Mouse (Mus musculus) embryonic facial prominence, embryonic 14.5 days (tissue): Measurements from ENCODE around the gene Sh3tc1. TPM values are rescaled to one million over a fixed set of nuclear protein-coding genes. Genes with fewer than 3 reads are reported as not detected.

Experiments
- ATAC-seq: fragments of 200-750 bp; cut with Nextera tagmentation; 2 replicates; pipeline ENCODE4 v1.8.0; 2017; ENCODE audit warnings: low read depth, moderate number of reproducible peaks, moderate TSS enrichment
- DNase-seq: peaks from one replicate; pipeline ENCODE4 v3.0.0-alpha.2; 2015; ENCODE audit warnings: low spot score
- H3K27ac ChIP-seq: fragments of 300-500 bp; sonication (generic); replicated peaks from 2 replicates; pipeline ENCODE4 v1.5.1; 2014; ENCODE audit warnings: low read depth, mild to moderate bottlenecking, low read length, moderate library complexity
- H3K27me3 ChIP-seq: fragments of 300-500 bp; sonication (generic); replicated peaks from 2 replicates; pipeline ENCODE4 v1.6.1; 2014; ENCODE audit warnings: low read length; ENCODE audit not compliant: control insufficient read depth, insufficient read depth
- H3K36me3 ChIP-seq: fragments of 300-500 bp; sonication (generic); 2 replicates; pipeline ENCODE4 v1.6.1; 2014; ENCODE audit warnings: low read length, mixed read lengths; ENCODE audit not compliant: control insufficient read depth, insufficient read depth
- H3K4me1 ChIP-seq: fragments of 300-500 bp; sonication (generic); 2 replicates; pipeline ENCODE4 v1.6.1; 2014; ENCODE audit warnings: antibody characterized with exemption, low read length; ENCODE audit not compliant: control insufficient read depth, insufficient read depth
- H3K4me2 ChIP-seq: fragments of 300-500 bp; sonication (generic); 2 replicates; pipeline ENCODE4 v1.6.1; 2014; ENCODE audit warnings: low read depth, mild to moderate bottlenecking, low read length, moderate library complexity, mixed read lengths
- H3K4me3 ChIP-seq: fragments of 300-500 bp; sonication (generic); 2 replicates; pipeline ENCODE4 v1.5.1; 2014; ENCODE audit warnings: low read depth, mild to moderate bottlenecking, low read length
- H3K9ac ChIP-seq: fragments of 300-500 bp; sonication (generic); 2 replicates; pipeline ENCODE4 v1.6.1; 2014; ENCODE audit warnings: low read depth, mild to moderate bottlenecking, low read length, moderate library complexity, mixed read lengths
- H3K9me3 ChIP-seq: fragments of 300-500 bp; sonication (generic); 2 replicates; pipeline ENCODE4 v1.6.1; 2016; ENCODE audit warnings: low read length; ENCODE audit not compliant: control insufficient read depth
- WGBS: fragments of 180-500 bp; shearing (Covaris S2); extraction: QIAGEN DNeasy Blood & Tissue Kit; methylation state at CpG from one replicate; pipeline ENCODE4 v1.1.7; 2014; 5-methylcytosine and 5-hydroxymethylcytosine counted together
- polyA plus RNA-seq: library from polyadenylated mRNA; unstranded; fragments of >200 nt; fragmentation: Nextera tagmentation; extraction: Ambion mirVana; gene quantifications from 2 replicates; pipeline ENCODE4 v1.2.1, GENCODE M21; 2014

Gene Sh3tc1
- polyA plus RNA-seq, 1 experiment from 2014 or later, result 5.1 TPM

DNA sequence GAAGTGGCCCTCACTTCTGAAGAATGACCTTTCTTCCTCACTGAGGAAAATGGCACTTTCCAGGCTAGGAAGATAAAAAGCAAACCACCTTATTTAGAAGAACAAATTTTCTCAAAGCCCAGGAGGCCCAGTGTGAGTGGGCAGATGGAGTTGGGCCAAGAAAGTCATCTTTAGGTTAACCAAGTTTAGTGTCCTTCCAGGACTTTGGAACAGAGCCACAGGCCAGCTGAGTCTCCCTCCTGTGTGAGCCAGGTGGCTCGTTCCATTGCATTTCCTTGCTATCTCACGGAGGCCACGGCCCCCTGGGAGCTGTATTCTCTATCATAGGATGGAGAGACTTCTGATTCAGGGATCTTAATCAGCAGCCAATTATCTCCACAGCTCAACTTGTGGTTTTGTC lies 28.9 kb downstream of the Sh3tc1 start:
- no peak overlapping the region for H3K4me3 ChIP-seq
- no peaks in the 10 kb centered on the region for H3K9me3 ChIP-seq
- ATAC-seq (no peak), DNase-seq (no peak)
- H3K27ac ChIP-seq, result no peak overlapping the region
- WGBS, result 48% methylated on average over 3 of the region's 3 CpGs
- no peak overlapping the region for H3K9ac ChIP-seq
- H3K4me1 ChIP-seq, result no peaks in the 10 kb centered on the region
- no peaks in the 10 kb centered on the region for H3K27me3 ChIP-seq
- H3K36me3 ChIP-seq, result no peaks in the 10 kb centered on the region
- no peak overlapping the region for H3K4me2 ChIP-seq

DNA sequence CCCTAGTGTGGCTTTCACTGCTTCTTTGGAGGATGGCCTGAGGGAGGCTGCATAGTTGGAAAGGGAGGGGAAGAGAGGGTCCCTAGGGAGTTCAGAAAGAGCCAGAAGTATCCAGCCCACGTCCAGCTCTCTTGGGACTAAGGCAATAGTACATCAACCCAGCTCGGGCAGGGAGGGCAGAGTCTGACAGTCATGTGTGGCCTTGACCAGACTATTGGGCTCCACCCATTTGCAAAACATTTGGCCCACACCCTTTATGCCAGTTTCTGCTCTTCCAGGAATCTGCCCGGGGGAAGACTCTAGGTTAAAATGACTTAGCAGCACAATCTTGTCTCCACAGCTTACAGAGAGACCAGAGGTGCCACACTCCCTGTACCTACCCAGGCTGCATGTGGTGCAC lies 29.3 kb downstream of the Sh3tc1 start:
- Histone ChIP-seq H3K36me3 (no peaks in the 10 kb centered on the region), H3K9me3 (no peaks in the 10 kb centered on the region)
- 54% methylated on average over 3 of the region's 3 CpGs for WGBS

DNA sequence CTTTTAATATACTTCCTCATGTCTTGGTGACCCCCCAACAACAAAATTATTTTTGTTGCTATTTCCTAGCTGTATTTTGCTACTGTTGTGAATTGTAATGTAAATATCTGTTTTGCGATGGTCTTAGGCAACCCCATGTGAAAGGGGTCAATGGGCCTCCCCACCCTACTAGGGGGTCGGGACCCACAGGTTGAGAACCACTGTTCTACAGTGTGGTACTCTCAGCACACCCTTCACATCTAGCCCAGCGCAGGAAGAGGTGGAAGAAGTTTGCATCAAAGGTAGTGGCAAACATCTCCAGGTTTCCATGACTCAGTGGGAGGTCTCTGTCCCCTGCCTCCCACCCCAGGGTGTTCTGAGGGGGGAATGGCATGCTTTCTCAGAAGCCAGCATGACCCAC lies 34.4 kb downstream of the Sh3tc1 start:
- H3K36me3 ChIP-seq, result no peaks in the 10 kb centered on the region
- ATAC-seq, result no peak
- 92% methylated on average over 3 of the region's 3 CpGs for WGBS
- H3K9me3 ChIP-seq, result no peaks in the 10 kb centered on the region
- no peak overlapping the region for H3K4me2 ChIP-seq
- no peaks in the 10 kb centered on the region for H3K4me1 ChIP-seq
- no peak for DNase-seq
- no peaks in the 10 kb centered on the region for H3K27me3 ChIP-seq
- no peak overlapping the region for H3K27ac ChIP-seq
- H3K4me3 ChIP-seq, result no peak overlapping the region
- no peak overlapping the region for H3K9ac ChIP-seq

More for the DNA sequence above, 29.3 kb downstream of the Sh3tc1 start:
- Histone ChIP-seq H3K27me3 (no peaks in the 10 kb centered on the region), H3K4me3 (no peak overlapping the region), H3K4me2 (no peak overlapping the region), H3K27ac (no peak overlapping the region), H3K9ac (no peak overlapping the region), H3K4me1 (no peaks in the 10 kb centered on the region)
- ATAC-seq (no peak), DNase-seq (no peak)

DNA sequence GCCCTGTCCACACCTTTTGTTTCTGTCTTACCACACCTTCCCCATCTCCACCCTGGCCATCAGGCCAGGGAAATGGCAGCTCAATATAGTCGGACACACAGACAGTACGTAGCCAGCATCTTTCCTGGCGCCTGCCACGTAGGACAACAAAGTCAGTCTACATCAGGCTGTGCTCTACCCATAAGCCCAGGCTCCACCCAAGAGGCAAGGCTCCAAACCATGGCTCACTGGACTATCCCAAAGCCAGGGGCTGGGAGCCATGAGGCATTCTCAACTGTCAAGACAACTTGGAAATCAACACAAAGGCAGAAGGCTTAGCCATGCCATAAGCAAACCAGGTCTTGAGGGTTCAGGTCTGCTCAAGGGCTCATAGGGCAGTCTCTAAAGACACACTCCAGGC lies 36.0 kb downstream of the Sh3tc1 start:
- 93% methylated on average over 4 of the region's 4 CpGs for WGBS
- H3K4me2 ChIP-seq, result no peak overlapping the region
- no peaks in the 10 kb centered on the region for H3K9me3 ChIP-seq
- no peaks in the 10 kb centered on the region for H3K27me3 ChIP-seq
- no peak for ATAC-seq
- no peak overlapping the region for H3K4me3 ChIP-seq
- DNase-seq, result no peak
- H3K36me3 ChIP-seq, result no peaks in the 10 kb centered on the region
- H3K27ac ChIP-seq, result no peak overlapping the region
- H3K4me1 ChIP-seq, result no peaks in the 10 kb centered on the region
- H3K9ac ChIP-seq, result no peak overlapping the region

DNA sequence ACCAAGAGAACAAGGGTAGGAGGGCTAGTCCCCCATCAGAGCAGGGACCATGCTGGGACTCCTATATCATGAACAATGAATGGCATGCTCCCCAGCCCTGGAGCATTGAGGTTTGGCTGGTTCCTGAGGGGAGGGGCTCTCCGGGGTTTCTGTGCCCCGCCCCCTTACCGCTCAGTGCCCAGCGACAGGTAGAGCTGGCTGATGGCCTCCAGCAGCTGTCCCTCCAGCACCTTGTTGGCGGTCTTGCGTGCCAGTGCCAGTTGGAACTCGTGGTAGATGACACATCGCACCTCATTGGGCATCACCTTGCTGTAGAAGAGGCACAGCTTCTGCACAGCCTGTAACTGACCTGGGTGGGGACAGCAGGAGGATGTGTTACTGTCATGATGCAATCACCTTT lies 36.6 kb downstream of the Sh3tc1 start:
- Histone ChIP-seq H3K9me3 (no peaks in the 10 kb centered on the region), H3K27ac (no peak overlapping the region), H3K27me3 (no peaks in the 10 kb centered on the region), H3K9ac (no peak overlapping the region), H3K4me1 (no peaks in the 10 kb centered on the region), H3K36me3 (no peaks in the 10 kb centered on the region), H3K4me2 (no peak overlapping the region), H3K4me3 (no peak overlapping the region)
- ATAC-seq (no peak), DNase-seq (no peak)
- WGBS, result 85% methylated on average over 7 of the region's 8 CpGs

DNA sequence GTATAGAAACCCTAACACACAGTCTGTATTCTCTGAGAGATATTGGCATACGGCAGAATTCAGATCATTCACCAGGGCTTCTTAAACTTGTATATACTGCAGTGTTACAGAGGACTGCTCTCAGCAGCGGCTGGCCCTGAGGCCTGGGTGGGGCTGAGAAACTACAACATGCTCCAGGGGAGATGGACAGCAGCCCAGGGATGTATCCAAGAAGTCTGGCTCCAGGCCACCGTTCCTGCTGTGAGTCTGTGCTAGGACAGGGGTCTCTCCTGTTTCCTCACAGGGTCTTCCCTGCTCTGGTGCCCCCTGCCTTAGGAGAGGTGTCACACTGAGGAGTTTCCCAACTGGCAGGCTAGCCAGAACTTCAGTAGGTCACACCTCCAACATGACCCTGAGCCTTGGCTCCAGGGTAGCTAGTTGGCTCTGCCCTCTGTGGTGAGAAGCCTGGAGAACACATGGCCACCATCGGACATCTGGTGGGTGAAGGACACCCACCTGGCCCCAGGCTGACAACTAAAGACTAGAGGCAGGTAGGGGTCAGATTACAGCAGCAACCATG lies 37.1 kb downstream of the Sh3tc1 start:
- no peaks in the 10 kb centered on the region for H3K27me3 ChIP-seq
- WGBS, result 73% methylated on average over 4 of the region's 4 CpGs
- no peak for ATAC-seq

DNA sequence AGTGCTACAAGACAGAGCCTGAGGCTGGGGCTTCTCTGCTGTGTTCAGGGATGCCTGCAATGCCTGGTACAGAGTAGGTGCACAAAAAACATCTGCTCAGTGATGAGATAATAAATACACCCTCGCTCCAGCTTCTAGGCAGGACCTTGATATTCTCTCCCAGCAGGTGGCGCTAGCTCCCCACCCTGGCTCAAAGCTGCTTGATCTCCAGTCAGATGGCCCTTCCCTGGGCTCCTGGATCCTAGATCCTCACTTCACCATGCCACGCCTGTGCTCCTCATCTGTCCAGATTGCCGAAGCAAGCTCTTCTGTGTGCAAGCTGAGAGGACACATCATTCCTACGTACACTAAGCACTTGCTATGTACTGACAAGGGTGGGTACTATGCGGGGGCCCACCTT lies 38.7 kb downstream of the Sh3tc1 start:
- Histone ChIP-seq H3K4me1 (no peaks in the 10 kb centered on the region), H3K4me3 (no peak overlapping the region), H3K27me3 (no peaks in the 10 kb centered on the region), H3K27ac (no peak overlapping the region), H3K36me3 (no peaks in the 10 kb centered on the region), H3K4me2 (no peak overlapping the region), H3K9ac (no peak overlapping the region), H3K9me3 (no peaks in the 10 kb centered on the region)
- no peak for DNase-seq
- 42% methylated on average over 6 of the region's 6 CpGs for WGBS
- ATAC-seq, result peak; percentile 41; the same call in 1 of the 2 replicates

More for the DNA sequence above, 37.1 kb downstream of the Sh3tc1 start:
- H3K4me3 ChIP-seq, result no peak overlapping the region
- H3K4me1 ChIP-seq, result no peaks in the 10 kb centered on the region
- no peaks in the 10 kb centered on the region for H3K9me3 ChIP-seq
- no peak overlapping the region for H3K27ac ChIP-seq
- no peak overlapping the region for H3K9ac ChIP-seq
- no peak for DNase-seq
- H3K4me2 ChIP-seq, result no peak overlapping the region
- no peaks in the 10 kb centered on the region for H3K36me3 ChIP-seq

DNA sequence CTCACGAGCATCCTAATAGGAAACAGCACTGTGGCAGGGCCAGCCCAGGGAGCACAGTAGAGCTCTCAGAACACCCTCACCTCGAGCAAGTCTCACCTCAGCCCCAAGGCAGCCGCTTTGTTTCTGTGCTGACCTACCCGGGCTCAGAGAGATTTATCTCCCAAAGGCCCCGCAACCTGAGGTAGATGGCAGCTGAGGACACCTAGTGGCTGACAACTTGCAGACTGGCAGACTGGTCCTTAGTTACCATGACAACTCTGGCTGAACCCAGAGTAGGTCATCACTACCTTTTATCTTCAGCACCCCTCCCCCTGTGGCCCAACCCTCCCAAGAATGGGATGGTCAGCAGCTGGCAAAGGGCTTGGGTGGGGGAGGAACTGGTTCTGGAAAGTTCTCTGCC lies 44.0 kb downstream of the Sh3tc1 start:
- Histone ChIP-seq H3K27ac (no peak overlapping the region), H3K4me1 (peaks cover 4% of the 10 kb centered on the region), H3K9me3 (no peaks in the 10 kb centered on the region), H3K9ac (no peak overlapping the region), H3K4me2 (no peak overlapping the region), H3K27me3 (no peaks in the 10 kb centered on the region), H3K4me3 (no peak overlapping the region), H3K36me3 (no peaks in the 10 kb centered on the region)
- ATAC-seq (no peak), DNase-seq (no peak)
- WGBS, result 26% methylated on average over 5 of the region's 5 CpGs

DNA sequence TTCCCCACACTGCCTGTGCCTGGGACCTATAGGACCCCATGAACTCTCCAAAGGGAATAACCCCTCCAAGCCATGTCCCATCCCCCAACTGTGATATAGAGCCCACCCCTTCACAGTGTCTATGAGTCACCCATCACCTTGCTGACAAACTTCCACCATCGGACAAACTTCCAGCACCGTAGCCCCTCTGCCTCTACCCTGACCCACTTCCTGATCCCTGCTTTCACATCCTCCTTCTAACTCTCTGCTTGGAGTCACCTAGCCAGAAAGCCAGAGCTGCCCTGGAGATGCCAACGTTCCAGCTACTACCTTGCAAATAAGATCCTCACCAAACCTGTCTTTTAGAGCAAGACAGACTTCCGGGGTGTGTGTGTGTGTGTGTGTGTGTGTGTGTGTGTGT lies 46.1 kb downstream of the Sh3tc1 start:
- DNase-seq, result no peak
- WGBS, result 77% methylated on average over 4 of the region's 4 CpGs
- H3K27ac ChIP-seq, result no peak overlapping the region
- no peak overlapping the region for H3K4me3 ChIP-seq
- H3K27me3 ChIP-seq, result no peaks in the 10 kb centered on the region
- H3K9me3 ChIP-seq, result no peaks in the 10 kb centered on the region
- no peak for ATAC-seq
- peaks cover 4% of the 10 kb centered on the region for H3K4me1 ChIP-seq
- H3K4me2 ChIP-seq, result no peak overlapping the region
- H3K36me3 ChIP-seq, result no peaks in the 10 kb centered on the region
- H3K9ac ChIP-seq, result no peak overlapping the region
